Mouse (Mus musculus) gastrocnemius, adult 2 months (tissue): Measurements from ENCODE around the gene Mup20. TPM values are rescaled to one million over a fixed set of nuclear protein-coding genes. Genes with fewer than 3 reads are reported as not detected.
A peak's percentile ranks its signal among the peaks of the same experiment; 100 is the strongest.
"Not testable (repeated sequence)": the region's sequence is repeated elsewhere in the genome, so short reads cannot be mapped to it uniquely, and the experiment has no call there.

Source experiments
- DNase-seq: peaks from one replicate; pipeline ENCODE4 v3.0.0; 2022
- H3K27ac ChIP-seq: fragments of 200-600 bp; 2 replicates; pipeline ENCODE4 v1.8.1; 2022; ENCODE audit warnings: mild to moderate bottlenecking
- H3K4me3 ChIP-seq: fragments of 200-600 bp; 2 replicates; pipeline ENCODE4 v1.8.1; 2022; ENCODE audit warnings: mild to moderate bottlenecking, moderate library complexity
- CTCF ChIP-seq: fragments of 200-600 bp; IDR thresholded peaks from 2 replicates; pipeline ENCODE4 v1.8.1; 2022; ENCODE audit warnings: antibody characterized with exemption, mild to moderate bottlenecking, moderate library complexity
- intact Hi-C: fragments of 180-260 bp; cut with DNase I; formaldehyde crosslinking; loops from one replicate; pipeline ENCODE4 v1.15.1; 2025
- long read RNA-seq, 2 experiments: library from polyadenylated mRNA; stranded (forward); transcript quantifications; one replicate each; pipeline ENCODE4 v2.0.0; 2021
- total RNA-seq, 2 experiments: library from RNA; stranded (reverse); gene quantifications; 2 replicates each; pipeline ENCODE4 v1.2.3; 2021

Gene Mup20
- not detected for total RNA-seq
- long read RNA-seq, experiment 1 = 0 reads
- long read RNA-seq, experiment 2 = 0 reads

DNA sequence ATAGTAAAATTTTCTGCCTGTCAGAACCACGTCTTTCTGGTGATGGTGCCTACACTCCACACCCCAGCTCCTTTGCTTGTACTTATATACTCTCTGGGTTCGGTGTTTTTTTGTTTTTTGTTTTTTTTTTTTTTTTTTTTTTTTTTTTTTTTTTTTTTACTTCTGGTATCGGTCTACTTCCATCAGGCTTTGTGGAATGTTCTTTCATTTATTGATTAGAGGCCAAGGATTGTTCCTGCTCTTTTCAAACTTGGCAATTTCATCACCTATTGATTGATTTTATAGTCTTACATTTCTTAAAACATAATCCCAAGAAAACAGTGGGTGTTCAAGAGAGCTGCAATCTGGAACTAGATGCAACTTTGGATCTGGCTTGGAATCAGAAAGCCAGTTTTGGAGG is at the start of gene Mup20:
TSS of gene Mup20 (minus strand) at position 101 of the 400 bp plus-strand sequence.
- H3K4me3 ChIP-seq, intact Hi-C loops, H3K27ac ChIP-seq, DNase-seq: not testable (repeated sequence)

DNA sequence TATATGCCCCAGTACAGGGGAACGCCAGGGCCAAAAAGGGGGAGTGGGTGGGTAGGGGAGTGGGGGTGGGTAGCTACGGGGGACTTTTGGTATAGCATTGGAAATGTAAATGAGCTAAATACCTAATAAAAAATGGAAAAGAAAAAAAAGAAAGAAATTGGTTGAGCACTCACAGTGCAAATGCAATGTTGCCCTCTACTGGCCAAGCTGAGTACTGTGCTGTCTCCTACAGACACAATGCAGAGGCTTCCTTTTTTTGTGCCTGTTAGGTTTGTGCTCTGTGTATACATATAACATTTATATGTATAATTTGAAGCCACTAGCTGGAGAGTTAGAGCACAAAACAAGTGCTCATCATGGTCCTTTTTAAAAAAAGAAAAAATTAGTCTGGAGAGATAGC is 49.4 kb upstream of the Mup20 start:
- intact Hi-C loops, DNase-seq: not testable (repeated sequence)
- peak; percentile 59 for TF ChIP-seq CTCF

DNA sequence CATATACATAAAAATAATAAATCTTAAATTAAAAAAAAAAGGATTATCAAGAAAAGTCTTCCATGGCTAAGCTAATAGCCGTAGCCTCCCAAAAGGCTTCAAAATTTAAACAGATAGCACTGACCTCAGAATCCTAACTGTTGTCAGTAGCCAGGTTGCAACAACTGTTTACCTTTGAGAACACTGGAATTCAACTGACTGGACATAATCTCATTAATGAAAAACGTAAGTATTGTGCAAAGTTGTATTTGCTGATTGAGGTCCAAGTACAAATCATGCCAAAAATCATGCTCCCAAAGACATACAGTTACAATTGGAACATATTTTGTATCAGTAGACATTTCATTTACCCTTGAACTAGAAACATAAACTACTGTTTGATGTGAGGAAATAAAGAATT is 34.0 kb upstream of the Mup20 start:
- no peak overlapping the region for H3K4me3 ChIP-seq
- no peak for TF ChIP-seq CTCF
- intact Hi-C loops = loop anchor here (5.0 kb wide), 1 partner anchor 69 kb away; no protein-coding TSS in a partner anchor
- H3K27ac ChIP-seq = no peak overlapping the region
- no peak for DNase-seq

More for the DNA sequence above, 49.4 kb upstream of the Mup20 start:
- not testable (repeated sequence) for H3K4me3 ChIP-seq, H3K27ac ChIP-seq

- H3K27ac ChIP-seq = no peak within 1 kb of the TSS
- no peak within 1 kb of the TSS for H3K4me3 ChIP-seq
- DNase-seq = no peak
- intact Hi-C loops = loop anchor here (5.0 kb wide), 1 partner anchor 70 kb away; no protein-coding TSS in a partner anchor
- no peak for TF ChIP-seq CTCF
Observed at GRCm38 (mm10) chr4:62087241-62087640, 33.3 kb upstream of the Mup20 start, which contains the start of gene Mup3. Gene Mup3 (minus strand): TSS chr4:62087342.

DNA sequence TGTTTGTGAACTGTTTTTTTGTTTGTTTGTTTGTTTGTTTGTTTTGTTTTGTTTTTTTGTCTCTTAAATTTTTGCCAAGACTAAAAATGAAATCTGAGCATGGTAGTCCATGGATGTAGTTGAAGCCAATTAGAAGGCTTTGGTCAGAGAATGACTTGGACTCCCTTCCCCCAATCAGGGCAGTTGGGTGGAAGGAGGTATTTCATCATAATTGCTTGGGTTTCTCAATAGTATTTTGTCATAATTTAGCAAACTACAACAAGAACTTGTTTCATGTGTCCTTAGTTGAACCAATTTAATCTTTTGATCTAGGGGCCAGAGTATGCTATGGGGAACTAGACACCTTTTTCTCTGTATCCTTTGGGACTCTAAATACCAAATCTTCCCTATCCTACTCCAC is 28.8 kb upstream of the Mup20 start:
- Histone ChIP-seq H3K27ac (no peak overlapping the region), H3K4me3 (no peak overlapping the region)
- no peak for TF ChIP-seq CTCF
- intact Hi-C loops = no loop called here
- DNase-seq = no peak

DNA sequence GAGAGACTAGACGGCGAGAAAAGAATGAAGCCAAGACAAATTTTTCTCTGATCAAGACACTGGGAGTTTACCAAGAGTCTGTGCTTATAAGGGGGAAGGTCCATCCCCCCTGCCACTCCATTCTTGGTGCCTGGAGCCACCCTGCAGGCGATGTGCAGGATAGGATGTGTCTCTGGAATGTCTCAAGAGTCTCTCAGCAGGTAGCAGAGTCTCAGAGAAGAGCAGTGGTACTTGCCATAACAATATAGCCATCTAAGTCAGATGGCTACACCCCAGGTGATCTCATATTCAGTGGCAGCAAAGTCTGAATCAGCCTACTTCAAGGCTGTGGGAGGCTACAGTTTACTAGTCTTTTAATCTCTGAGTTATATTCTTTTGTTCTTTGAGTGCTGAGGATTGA is 21.2 kb upstream of the Mup20 start:
- H3K4me3 ChIP-seq = no peak overlapping the region
- H3K27ac ChIP-seq = no peak overlapping the region
- TF ChIP-seq CTCF = no peak
- no peak for DNase-seq
- intact Hi-C loops = no loop called here

DNA sequence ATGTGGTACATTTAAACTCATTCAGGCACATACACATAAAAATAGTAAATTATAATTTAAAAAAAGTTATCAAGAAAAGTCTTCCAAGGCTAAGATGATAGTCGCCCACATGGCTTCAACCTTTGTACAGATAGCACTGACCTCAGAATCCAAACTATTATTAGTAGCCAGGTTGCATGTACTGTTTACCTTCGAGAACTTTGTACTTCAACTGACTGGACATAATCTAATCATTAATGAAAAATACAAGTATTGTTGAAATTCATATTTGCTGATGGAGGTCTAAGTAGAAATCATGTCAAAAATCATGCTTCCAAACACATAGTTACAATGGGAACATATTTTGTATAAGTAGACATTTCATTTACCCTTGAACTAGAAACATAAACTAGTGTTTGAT is 822 bp upstream of the Mup20 start:
- DNase-seq, H3K27ac ChIP-seq, intact Hi-C loops, H3K4me3 ChIP-seq: not testable (repeated sequence)

- Histone ChIP-seq H3K4me3 (no peak overlapping the region), H3K27ac (no peak overlapping the region)
- intact Hi-C loops = no loop called here
- no peak for TF ChIP-seq CTCF
- no peak for DNase-seq
Observed at GRCm38 (mm10) chr4:62026281-62026680, 27.7 kb downstream of the Mup20 start.

GRCm38 (mm10) chr4:62024256-62024959 is 29.6 kb downstream of the Mup20 start:
- intact Hi-C loops = no loop called here

GRCm38 (mm10) chr4:62023646-62024045 is 30.3 kb downstream of the Mup20 start:
- no peak for TF ChIP-seq CTCF
- intact Hi-C loops = no loop called here
- no peak overlapping the region for H3K27ac ChIP-seq
- DNase-seq = no peak
- H3K4me3 ChIP-seq = no peak overlapping the region

More at GRCm38 (mm10) chr4:62024256-62024959, 29.6 kb downstream of the Mup20 start:
- Histone ChIP-seq H3K27ac (no peak overlapping the region), H3K4me3 (no peak overlapping the region)
- no peak for DNase-seq
- no peak for TF ChIP-seq CTCF

DNA sequence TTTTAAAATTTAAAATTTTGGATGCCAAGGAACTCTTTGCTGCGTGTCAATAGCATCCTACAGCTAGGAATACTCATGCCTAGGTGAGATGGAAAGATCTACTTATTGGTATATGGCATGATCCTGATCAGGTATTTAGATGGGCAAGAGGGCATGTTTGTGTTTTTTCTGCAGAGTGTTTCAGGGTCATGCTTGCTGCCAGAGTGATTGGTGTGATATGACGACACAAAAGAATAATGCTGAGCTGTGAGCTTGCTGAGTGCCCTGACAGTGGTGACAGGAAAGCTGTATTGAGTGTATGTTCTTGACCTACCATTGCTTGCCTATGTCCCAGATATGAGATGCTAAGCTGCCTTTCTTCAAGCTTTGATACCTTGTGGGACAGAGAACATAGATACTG is 30.8 kb downstream of the Mup20 start:
- Histone ChIP-seq H3K4me3 (no peak overlapping the region), H3K27ac (no peak overlapping the region)
- no peak for TF ChIP-seq CTCF
- intact Hi-C loops = no loop called here
- no peak for DNase-seq

DNA sequence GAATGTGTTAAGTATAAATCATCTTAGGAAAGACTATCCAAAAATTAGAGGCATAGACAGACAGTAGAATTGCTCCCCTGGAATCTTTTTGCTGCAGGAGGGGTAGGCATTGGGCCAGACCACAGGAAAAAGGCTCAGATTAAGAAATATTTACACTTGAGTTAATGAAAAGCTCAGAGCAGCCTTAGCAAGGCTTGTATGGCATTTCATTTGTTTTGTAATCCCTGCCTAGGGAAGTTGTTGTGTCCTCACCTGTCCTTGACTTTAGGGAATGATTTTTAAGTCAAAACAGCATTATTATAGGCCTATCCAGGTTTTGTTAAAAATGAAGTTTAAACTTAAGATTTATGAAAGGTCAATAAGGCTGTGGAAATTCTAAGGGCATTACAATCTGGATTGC is 33.4 kb downstream of the Mup20 start:
- DNase-seq = not testable (repeated sequence)

More for the DNA sequence above, 33.4 kb downstream of the Mup20 start:
- H3K27ac ChIP-seq, intact Hi-C loops, H3K4me3 ChIP-seq: not testable (repeated sequence)

Other genes with a start within 250 kb of the Mup20 start
- not detected for gene Mup5, start 218.9 kb downstream of the Mup20 start, total RNA-seq
- not detected for gene Mup3, start 33.2 kb upstream of the Mup20 start, total RNA-seq
- not detected for gene Mup21, start 96.7 kb upstream of the Mup20 start, total RNA-seq
- gene Zfp37, start 176.9 kb upstream of the Mup20 start, total RNA-seq = 1 to 10 TPM; 1.2 to 1.3 TPM
- gene Slc31a2, start 208.4 kb upstream of the Mup20 start, total RNA-seq = 1 to 10 TPM; 5.8 to 8.9 TPM